Mouse (Mus musculus) forebrain, embryonic 13.5 days (tissue): Measurements from ENCODE around the gene Chrna10. TPM values are rescaled to one million over a fixed set of nuclear protein-coding genes. Genes with fewer than 3 reads are reported as not detected.

ENCODE experiments used
- ATAC-seq: fragments of 200-750 bp; cut with Nextera tagmentation; 2 replicates; pipeline ENCODE4 v1.8.0; 2017
- H3K27ac ChIP-seq: fragments of 300-500 bp; sonication (generic); 2 replicates; pipeline ENCODE4 v1.5.1; 2015; ENCODE audit warnings: inconsistent platforms, mild to moderate bottlenecking, moderate library complexity
- H3K27me3 ChIP-seq: fragments of 300-500 bp; sonication (generic); 2 replicates; pipeline ENCODE4 v1.6.1; 2015; ENCODE audit warnings: mild to moderate bottlenecking, inconsistent platforms
- H3K36me3 ChIP-seq: fragments of 300-500 bp; sonication (generic); 2 replicates; pipeline ENCODE4 v1.6.1; 2015; ENCODE audit warnings: mild to moderate bottlenecking, inconsistent platforms; ENCODE audit not compliant: poor library complexity, severe bottlenecking
- H3K4me1 ChIP-seq: fragments of 300-500 bp; sonication (generic); 2 replicates; pipeline ENCODE4 v1.6.1; 2015; ENCODE audit warnings: inconsistent platforms
- H3K4me2 ChIP-seq: fragments of 300-500 bp; sonication (generic); 2 replicates; pipeline ENCODE4 v1.6.1; 2015; ENCODE audit warnings: inconsistent platforms, mild to moderate bottlenecking, moderate library complexity
- H3K4me3 ChIP-seq: fragments of 300-500 bp; sonication (generic); 2 replicates; pipeline ENCODE4 v1.5.1; 2015; ENCODE audit warnings: mild to moderate bottlenecking, inconsistent platforms
- H3K9ac ChIP-seq: fragments of 300-500 bp; sonication (generic); 2 replicates; pipeline ENCODE4 v1.6.1; 2015; ENCODE audit warnings: mild to moderate bottlenecking, inconsistent platforms
- H3K9me3 ChIP-seq: fragments of 300-500 bp; sonication (generic); replicated peaks from 2 replicates; pipeline ENCODE4 v1.6.1; 2016; ENCODE audit warnings: inconsistent platforms
- WGBS: fragments of 180-500 bp; shearing (Covaris S2); methylation state at CpG from one replicate; pipeline ENCODE4 v1.1.7; 2015; 5-methylcytosine and 5-hydroxymethylcytosine counted together
- polyA plus RNA-seq: library from polyadenylated mRNA; unstranded; fragments of >200 nt; fragmentation: Nextera tagmentation; extraction: Ambion mirVana; gene quantifications from 2 replicates; pipeline ENCODE4 v1.2.1, GENCODE M21; 2015

Chrna10 gene
- polyA plus RNA-seq = not detected in 2 replicates

- no peak within 1 kb of the TSS for H3K9ac ChIP-seq
- H3K36me3 ChIP-seq = peaks cover 38% of the 10 kb centered on the region
- H3K4me3 ChIP-seq = no peak within 1 kb of the TSS
- H3K4me2 ChIP-seq = no peak within 1 kb of the TSS
- no peak within 1 kb of the TSS for H3K27ac ChIP-seq
- H3K4me1 ChIP-seq = no peaks in the 10 kb centered on the region
- H3K27me3 ChIP-seq = no peaks in the 10 kb centered on the region
- ATAC-seq = no peak
- 49% methylated on average over 7 of the region's 7 CpGs for WGBS
- no peaks in the 10 kb centered on the region for H3K9me3 ChIP-seq
Observed at GRCm38 (mm10) chr7:102116579-102117331, at the start of gene Chrna10. Chrna10 (minus strand) TSS chr7:102116828.

- Histone ChIP-seq H3K27ac (no peak overlapping the region), H3K9ac (no peak overlapping the region), H3K4me3 (no peak overlapping the region), H3K27me3 (no peaks in the 10 kb centered on the region), H3K4me1 (no peaks in the 10 kb centered on the region), H3K4me2 (no peak overlapping the region), H3K36me3 (peaks cover 66% of the 10 kb centered on the region), H3K9me3 (no peaks in the 10 kb centered on the region)
- no peak for ATAC-seq
- 95% methylated on average over 5 of the region's 5 CpGs for WGBS
Observed at GRCm38 (mm10) chr7:102153691-102154090, 37.1 kb upstream of the Chrna10 start.

- H3K4me2 ChIP-seq = no peak overlapping the region
- H3K9ac ChIP-seq = no peak overlapping the region
- 96% methylated on average over 5 of the region's 5 CpGs for WGBS
Observed at GRCm38 (mm10) chr7:102137898-102138297, 21.3 kb upstream of the Chrna10 start.

GRCm38 (mm10) chr7:102137464-102137863 is 20.8 kb upstream of the Chrna10 start:
- H3K9ac ChIP-seq = no peak overlapping the region
- 94% methylated on average over 1 of the region's 1 CpGs for WGBS
- no peak for ATAC-seq
- no peaks in the 10 kb centered on the region for H3K27me3 ChIP-seq
- H3K4me1 ChIP-seq = no peaks in the 10 kb centered on the region
- no peaks in the 10 kb centered on the region for H3K9me3 ChIP-seq
- peaks cover 85% of the 10 kb centered on the region for H3K36me3 ChIP-seq
- no peak overlapping the region for H3K4me3 ChIP-seq
- H3K4me2 ChIP-seq = no peak overlapping the region
- no peak overlapping the region for H3K27ac ChIP-seq

More at GRCm38 (mm10) chr7:102137898-102138297, 21.3 kb upstream of the Chrna10 start:
- no peak for ATAC-seq
- Histone ChIP-seq H3K9me3 (no peaks in the 10 kb centered on the region), H3K27me3 (no peaks in the 10 kb centered on the region), H3K4me1 (no peaks in the 10 kb centered on the region), H3K4me3 (no peak overlapping the region), H3K27ac (no peak overlapping the region), H3K36me3 (peaks cover 84% of the 10 kb centered on the region)

- peaks cover 84% of the 10 kb centered on the region for H3K36me3 ChIP-seq
- WGBS = 98% methylated on average over 4 of the region's 4 CpGs
- ATAC-seq = no peak
Observed at GRCm38 (mm10) chr7:102132395-102132794, 15.8 kb upstream of the Chrna10 start.

GRCm38 (mm10) chr7:102120326-102120725 is 3.7 kb upstream of the Chrna10 start:
- H3K4me2 ChIP-seq = no peak overlapping the region
- no peak for ATAC-seq
- no peak overlapping the region for H3K27ac ChIP-seq
- H3K36me3 ChIP-seq = peaks cover 74% of the 10 kb centered on the region
- H3K9me3 ChIP-seq = no peaks in the 10 kb centered on the region
- no peak overlapping the region for H3K4me3 ChIP-seq
- WGBS = 97% methylated on average over 10 of the region's 10 CpGs
- no peaks in the 10 kb centered on the region for H3K4me1 ChIP-seq
- no peak overlapping the region for H3K9ac ChIP-seq
- no peaks in the 10 kb centered on the region for H3K27me3 ChIP-seq

More at GRCm38 (mm10) chr7:102132395-102132794, 15.8 kb upstream of the Chrna10 start:
- Histone ChIP-seq H3K27me3 (no peaks in the 10 kb centered on the region), H3K9ac (no peak overlapping the region), H3K27ac (no peak overlapping the region), H3K4me1 (no peaks in the 10 kb centered on the region), H3K9me3 (no peaks in the 10 kb centered on the region), H3K4me2 (no peak overlapping the region), H3K4me3 (no peak overlapping the region)

GRCm38 (mm10) chr7:102117382-102117781 is 754 bp upstream of the Chrna10 start:
- Histone ChIP-seq H3K9me3 (no peaks in the 10 kb centered on the region), H3K4me3 (no peak overlapping the region), H3K27ac (no peak overlapping the region), H3K9ac (no peak overlapping the region), H3K36me3 (peaks cover 44% of the 10 kb centered on the region), H3K4me2 (no peak overlapping the region), H3K4me1 (no peaks in the 10 kb centered on the region), H3K27me3 (no peaks in the 10 kb centered on the region)
- WGBS = 72% methylated on average over 6 of the region's 6 CpGs
- no peak for ATAC-seq

GRCm38 (mm10) chr7:102113151-102113729 is 3.4 kb downstream of the Chrna10 start:
- Histone ChIP-seq H3K36me3 (peaks cover 3% of the 10 kb centered on the region), H3K9me3 (no peaks in the 10 kb centered on the region), H3K27me3 (no peaks in the 10 kb centered on the region), H3K4me2 (no peak overlapping the region), H3K27ac (no peak overlapping the region), H3K4me1 (no peaks in the 10 kb centered on the region), H3K4me3 (no peak overlapping the region), H3K9ac (no peak overlapping the region)
- WGBS = 88% methylated on average over 45 of the region's 45 CpGs
- ATAC-seq = no peak

- no peak overlapping the region for H3K4me3 ChIP-seq
- 84% methylated on average over 4 of the region's 4 CpGs for WGBS
- H3K9ac ChIP-seq = no peak overlapping the region
- H3K4me2 ChIP-seq = no peak overlapping the region
- ATAC-seq = no peak
- no peaks in the 10 kb centered on the region for H3K27me3 ChIP-seq
- H3K36me3 ChIP-seq = no peaks in the 10 kb centered on the region
- no peak overlapping the region for H3K27ac ChIP-seq
- H3K9me3 ChIP-seq = no peaks in the 10 kb centered on the region
- H3K4me1 ChIP-seq = peaks cover 6% of the 10 kb centered on the region; the same call in 1 of the 2 replicates
Observed at GRCm38 (mm10) chr7:102109746-102110145, 6.9 kb downstream of the Chrna10 start.

- Histone ChIP-seq H3K36me3 (no peaks in the 10 kb centered on the region), H3K9me3 (no peaks in the 10 kb centered on the region), H3K4me2 (no peak within 1 kb of the TSS), H3K9ac (no peak within 1 kb of the TSS), H3K4me3 (no peak within 1 kb of the TSS), H3K27me3 (no peaks in the 10 kb centered on the region), H3K4me1 (peaks cover 6% of the 10 kb centered on the region; the same call in 1 of the 2 replicates), H3K27ac (no peak within 1 kb of the TSS)
- WGBS = 80% methylated on average over 7 of the region's 7 CpGs
- ATAC-seq = no peak
Observed at GRCm38 (mm10) chr7:102109171-102109570, 7.5 kb downstream of the Chrna10 start, which contains the start of gene Art5. Art5 (minus strand) TSS chr7:102109489.

- 91% methylated on average over 1 of the region's 1 CpGs for WGBS
- Histone ChIP-seq H3K36me3 (no peaks in the 10 kb centered on the region), H3K4me2 (no peak overlapping the region)
Observed at GRCm38 (mm10) chr7:102108206-102108605, 8.4 kb downstream of the Chrna10 start.

GRCm38 (mm10) chr7:102106700-102107141 is 9.9 kb downstream of the Chrna10 start:
- Histone ChIP-seq H3K4me3 (peak overlapping the region; percentile 21), H3K36me3 (no peaks in the 10 kb centered on the region), H3K9me3 (no peaks in the 10 kb centered on the region), H3K4me2 (peak overlapping the region; percentile 56), H3K27ac (no peak overlapping the region), H3K9ac (peak overlapping the region; percentile 36; the same call in 1 of the 2 replicates), H3K4me1 (peaks cover 6% of the 10 kb centered on the region; the same call in 1 of the 2 replicates), H3K27me3 (no peaks in the 10 kb centered on the region)
- no peak for ATAC-seq
- WGBS = 26% methylated on average over 23 of the region's 23 CpGs

More at GRCm38 (mm10) chr7:102108206-102108605, 8.4 kb downstream of the Chrna10 start:
- no peak overlapping the region for H3K9ac ChIP-seq
- H3K9me3 ChIP-seq = no peaks in the 10 kb centered on the region
- H3K27me3 ChIP-seq = no peaks in the 10 kb centered on the region
- peaks cover 6% of the 10 kb centered on the region; the same call in 1 of the 2 replicates for H3K4me1 ChIP-seq
- H3K27ac ChIP-seq = no peak overlapping the region
- no peak overlapping the region for H3K4me3 ChIP-seq
- ATAC-seq = no peak
